Mouse (Mus musculus): ENCODE results near the gene Gabrb2.

The Gabrb2 gene

GRCm38 (mm10) chr11:42418996-42419782 lies at the start of gene Gabrb2:
TSS of gene Gabrb2 (plus strand) at chr11:42419757.
- WGBS: 25% methylated on average over 20 of the region's 20 CpGs

- WGBS: 89% methylated on average over 2 of the region's 2 CpGs
Measured at GRCm38 (mm10) chr11:42378983-42379382, 40.6 kb upstream of the Gabrb2 start.

- 80% methylated on average over 4 of the region's 4 CpGs for WGBS
Measured at GRCm38 (mm10) chr11:42386486-42386885, 33.1 kb upstream of the Gabrb2 start.

GRCm38 (mm10) chr11:42390682-42391290 lies 28.8 kb upstream of the Gabrb2 start:
- 24% methylated on average over 3 of the region's 3 CpGs for WGBS

- WGBS: 56% methylated on average over 4 of the region's 4 CpGs
Measured at GRCm38 (mm10) chr11:42393451-42393850, 26.1 kb upstream of the Gabrb2 start.

- WGBS: 1% methylated on average over 28 of the region's 40 CpGs
Measured at GRCm38 (mm10) chr11:42419791-42420633, 455 bp downstream of the Gabrb2 start.

- WGBS: under 1% methylated on average over 21 of the region's 21 CpGs
Measured at GRCm38 (mm10) chr11:42420634-42421470, 1.3 kb downstream of the Gabrb2 start.

- 9% methylated on average over 3 of the region's 3 CpGs for WGBS
Measured at GRCm38 (mm10) chr11:42423231-42423630, 3.7 kb downstream of the Gabrb2 start.

- 46% methylated on average over 2 of the region's 2 CpGs for WGBS
Measured at GRCm38 (mm10) chr11:42438978-42439377, 19.4 kb downstream of the Gabrb2 start.

GRCm38 (mm10) chr11:42448929-42449328 lies 29.4 kb downstream of the Gabrb2 start:
- 69% methylated on average over 4 of the region's 4 CpGs for WGBS

- WGBS: 50% methylated on average over 1 of the region's 1 CpGs
Measured at GRCm38 (mm10) chr11:42464136-42464535, 44.6 kb downstream of the Gabrb2 start.

- 46% methylated on average over 3 of the region's 3 CpGs for WGBS
Measured at GRCm38 (mm10) chr11:42468381-42468780, 48.8 kb downstream of the Gabrb2 start.

GRCm38 (mm10) chr11:42474523-42474922 lies 55.0 kb downstream of the Gabrb2 start:
- 55% methylated on average over 3 of the region's 3 CpGs for WGBS

GRCm38 (mm10) chr11:42505436-42505835 lies 85.9 kb downstream of the Gabrb2 start:
- WGBS: 23% methylated on average over 2 of the region's 2 CpGs

GRCm38 (mm10) chr11:42505911-42506310 lies 86.4 kb downstream of the Gabrb2 start:
- 73% methylated on average over 1 of the region's 1 CpGs for WGBS

GRCm38 (mm10) chr11:42521960-42522359 lies 102.4 kb downstream of the Gabrb2 start:
- 49% methylated on average over 2 of the region's 2 CpGs for WGBS

GRCm38 (mm10) chr11:42528226-42528881 lies 108.8 kb downstream of the Gabrb2 start:
- 57% methylated on average over 3 of the region's 3 CpGs for WGBS

GRCm38 (mm10) chr11:42532577-42532976 lies 113.0 kb downstream of the Gabrb2 start:
- WGBS: 45% methylated on average over 2 of the region's 2 CpGs

GRCm38 (mm10) chr11:42535286-42535685 lies 115.7 kb downstream of the Gabrb2 start:
- 53% methylated on average over 5 of the region's 5 CpGs for WGBS

GRCm38 (mm10) chr11:42535861-42536260 lies 116.3 kb downstream of the Gabrb2 start:
- 66% methylated on average over 1 of the region's 1 CpGs for WGBS

GRCm38 (mm10) chr11:42542861-42543260 lies 123.3 kb downstream of the Gabrb2 start:
- WGBS: 61% methylated on average over 2 of the region's 2 CpGs

Data from cerebral cortex, adult 2 months (tissue).